Mouse (Mus musculus) intestine, embryonic 16.5 days (tissue): ENCODE results near the gene St3gal3. TPM values are rescaled to one million over a fixed set of nuclear protein-coding genes. Genes with fewer than 3 reads are reported as not detected.
A peak's percentile ranks its signal among the peaks of the same experiment; 100 is the strongest.

Source experiments
- ATAC-seq: fragments of 200-750 bp; cut with Nextera tagmentation; 2 replicates; pipeline ENCODE4 v1.8.0; 2017; ENCODE audit warnings: moderate TSS enrichment, moderate library complexity
- H3K27ac ChIP-seq: fragments of 300-500 bp; sonication (generic); 2 replicates; pipeline ENCODE4 v1.5.1; 2014; ENCODE audit warnings: mild to moderate bottlenecking, low read length
- H3K27me3 ChIP-seq: fragments of 300-500 bp; sonication (generic); replicated peaks from 2 replicates; pipeline ENCODE4 v1.6.1; 2014; ENCODE audit warnings: low read length, control low read depth, mixed read lengths; ENCODE audit not compliant: control insufficient read depth, insufficient read depth
- H3K36me3 ChIP-seq: fragments of 300-500 bp; sonication (generic); 2 replicates; pipeline ENCODE4 v1.6.1; 2014; ENCODE audit warnings: low read length, control low read depth; ENCODE audit not compliant: control insufficient read depth, insufficient read depth
- H3K4me1 ChIP-seq: fragments of 300-500 bp; sonication (generic); 2 replicates; pipeline ENCODE4 v1.6.1; 2014; ENCODE audit warnings: low read length, control low read depth, mixed read lengths; ENCODE audit not compliant: control insufficient read depth, insufficient read depth
- H3K4me2 ChIP-seq: fragments of 300-500 bp; sonication (generic); 2 replicates; pipeline ENCODE4 v1.6.1; 2014; ENCODE audit warnings: low read depth, low read length, control low read depth
- H3K4me3 ChIP-seq: fragments of 300-500 bp; sonication (generic); 2 replicates; pipeline ENCODE4 v1.5.1; 2014; ENCODE audit warnings: mild to moderate bottlenecking, low read length
- H3K9ac ChIP-seq: fragments of 300-500 bp; sonication (generic); 2 replicates; pipeline ENCODE4 v1.6.1; 2014; ENCODE audit warnings: low read depth, low read length
- H3K9me3 ChIP-seq: fragments of 300-500 bp; sonication (generic); 2 replicates; pipeline ENCODE4 v1.6.1; 2016; ENCODE audit warnings: low read length, control low read depth; ENCODE audit not compliant: control insufficient read depth
- WGBS: fragments of 180-500 bp; shearing (Covaris S2); extraction: QIAGEN DNeasy Blood & Tissue Kit; methylation state at CpG from one replicate; pipeline ENCODE4 v1.1.7; 2014; 5-methylcytosine and 5-hydroxymethylcytosine counted together
- polyA plus RNA-seq: library from polyadenylated mRNA; unstranded; fragments of >200 nt; fragmentation: Nextera tagmentation; extraction: Ambion mirVana; gene quantifications from 2 replicates; pipeline ENCODE4 v1.2.1, GENCODE M21; 2015

Gene St3gal3
- polyA plus RNA-seq, 1 experiment from 2014 or later, result 8.6 TPM

- peak overlapping the region; percentile 69 for H3K9ac ChIP-seq
- WGBS, result 3% methylated on average over 13 of the region's 13 CpGs
- H3K9me3 ChIP-seq, result no peaks in the 10 kb centered on the region
- ATAC-seq, result peak; percentile 47
- peaks cover 33% of the 10 kb centered on the region for H3K27me3 ChIP-seq
- peak overlapping the region; percentile 55 for H3K4me3 ChIP-seq
- peaks cover 31% of the 10 kb centered on the region for H3K4me1 ChIP-seq
- no peaks in the 10 kb centered on the region for H3K36me3 ChIP-seq
- H3K27ac ChIP-seq, result 0 out of 2 replicates have a peak overlapping the region, but pooled peaks have one; percentile 21
- H3K4me2 ChIP-seq, result peak overlapping the region; percentile 90
These were observed 205.9 kb downstream of the St3gal3 start for GRCm38 (mm10) chr4:117928699-117929241.

GRCm38 (mm10) chr4:117928234-117928633 lies 206.5 kb downstream of the St3gal3 start:
- 24% methylated on average over 6 of the region's 6 CpGs for WGBS
- H3K4me3 ChIP-seq, result peak overlapping the region; percentile 55; the same call in 1 of the 2 replicates

GRCm38 (mm10) chr4:117926545-117927482 lies 207.9 kb downstream of the St3gal3 start:
- peaks cover 31% of the 10 kb centered on the region for H3K4me1 ChIP-seq
- H3K27me3 ChIP-seq, result peaks cover 33% of the 10 kb centered on the region
- H3K4me3 ChIP-seq, result peak overlapping the region; percentile 52
- peak overlapping the region; percentile 62 for H3K9ac ChIP-seq
- 3% methylated on average over 71 of the region's 71 CpGs for WGBS
- no peak overlapping the region for H3K27ac ChIP-seq
- ATAC-seq, result peak; percentile 62
- H3K9me3 ChIP-seq, result no peaks in the 10 kb centered on the region
- no peaks in the 10 kb centered on the region for H3K36me3 ChIP-seq
- peak overlapping the region; percentile 97 for H3K4me2 ChIP-seq

More at GRCm38 (mm10) chr4:117928234-117928633, 206.5 kb downstream of the St3gal3 start:
- ATAC-seq, result no peak
- H3K27me3 ChIP-seq, result peaks cover 33% of the 10 kb centered on the region
- no peaks in the 10 kb centered on the region for H3K9me3 ChIP-seq
- H3K4me1 ChIP-seq, result peaks cover 31% of the 10 kb centered on the region
- H3K4me2 ChIP-seq, result 0 out of 2 replicates have a peak overlapping the region, but pooled peaks have one; percentile 3
- peak overlapping the region; percentile 5; the same call in 1 of the 2 replicates for H3K9ac ChIP-seq
- H3K36me3 ChIP-seq, result no peaks in the 10 kb centered on the region
- no peak overlapping the region for H3K27ac ChIP-seq

GRCm38 (mm10) chr4:117924916-117925315 lies 209.8 kb downstream of the St3gal3 start:
- WGBS, result 59% methylated on average over 5 of the region's 6 CpGs
- H3K4me2 ChIP-seq, result no peak overlapping the region
- H3K4me3 ChIP-seq, result no peak overlapping the region
- H3K36me3 ChIP-seq, result no peaks in the 10 kb centered on the region
- no peak overlapping the region; the same call in 1 of the 2 replicates for H3K27ac ChIP-seq
- H3K9me3 ChIP-seq, result no peaks in the 10 kb centered on the region
- peaks cover 30% of the 10 kb centered on the region for H3K4me1 ChIP-seq
- H3K27me3 ChIP-seq, result peaks cover 33% of the 10 kb centered on the region
- no peak for ATAC-seq
- H3K9ac ChIP-seq, result no peak overlapping the region

- H3K9me3 ChIP-seq, result no peaks in the 10 kb centered on the region
- H3K4me1 ChIP-seq, result peaks cover 22% of the 10 kb centered on the region
- H3K4me3 ChIP-seq, result no peak overlapping the region
- H3K27me3 ChIP-seq, result peaks cover 31% of the 10 kb centered on the region
- no peak overlapping the region for H3K9ac ChIP-seq
- WGBS, result 46% methylated on average over 2 of the region's 2 CpGs
- ATAC-seq, result no peak
- no peaks in the 10 kb centered on the region for H3K36me3 ChIP-seq
- H3K4me2 ChIP-seq, result no peak overlapping the region
- H3K27ac ChIP-seq, result no peak overlapping the region
These were observed 211.3 kb downstream of the St3gal3 start for GRCm38 (mm10) chr4:117923450-117923849.

GRCm38 (mm10) chr4:117921358-117921757 lies 213.4 kb downstream of the St3gal3 start:
- Histone ChIP-seq H3K4me2 (no peak overlapping the region), H3K27ac (no peak overlapping the region), H3K9me3 (no peaks in the 10 kb centered on the region), H3K27me3 (peaks cover 12% of the 10 kb centered on the region), H3K4me3 (no peak overlapping the region), H3K36me3 (no peaks in the 10 kb centered on the region), H3K4me1 (peaks cover 10% of the 10 kb centered on the region; the same call in 1 of the 2 replicates), H3K9ac (no peak overlapping the region)
- WGBS, result 88% methylated on average over 2 of the region's 2 CpGs
- no peak for ATAC-seq

- Histone ChIP-seq H3K9ac (no peak overlapping the region), H3K4me1 (peaks cover 14% of the 10 kb centered on the region), H3K36me3 (no peaks in the 10 kb centered on the region), H3K27me3 (no peaks in the 10 kb centered on the region), H3K9me3 (no peaks in the 10 kb centered on the region), H3K4me2 (no peak overlapping the region), H3K27ac (peak overlapping the region; percentile 21; the same call in 1 of the 2 replicates), H3K4me3 (no peak overlapping the region)
- ATAC-seq, result no peak
- 69% methylated on average over 5 of the region's 5 CpGs for WGBS
These were observed 216.0 kb downstream of the St3gal3 start for GRCm38 (mm10) chr4:117918762-117919161.

GRCm38 (mm10) chr4:117918261-117918660 lies 216.5 kb downstream of the St3gal3 start:
- H3K4me3 ChIP-seq, result no peak overlapping the region
- no peaks in the 10 kb centered on the region for H3K9me3 ChIP-seq
- H3K9ac ChIP-seq, result no peak overlapping the region
- 48% methylated on average over 3 of the region's 3 CpGs for WGBS
- no peaks in the 10 kb centered on the region for H3K36me3 ChIP-seq
- H3K27ac ChIP-seq, result peak overlapping the region; percentile 69
- H3K4me1 ChIP-seq, result peaks cover 19% of the 10 kb centered on the region
- H3K27me3 ChIP-seq, result no peaks in the 10 kb centered on the region
- no peak for ATAC-seq
- H3K4me2 ChIP-seq, result no peak overlapping the region

GRCm38 (mm10) chr4:117917847-117918246 lies 216.9 kb downstream of the St3gal3 start:
- Histone ChIP-seq H3K9ac (no peak overlapping the region), H3K36me3 (no peaks in the 10 kb centered on the region), H3K4me3 (no peak overlapping the region), H3K9me3 (no peaks in the 10 kb centered on the region), H3K4me2 (no peak overlapping the region), H3K4me1 (peaks cover 23% of the 10 kb centered on the region), H3K27me3 (no peaks in the 10 kb centered on the region), H3K27ac (peak overlapping the region; percentile 69)
- WGBS, result 82% methylated on average over 4 of the region's 4 CpGs
- ATAC-seq, result no peak
